Mouse (Mus musculus): ENCODE measurements around the gene Srd5a3. TPM values are rescaled to one million over a fixed set of nuclear protein-coding genes. Genes with fewer than 3 reads are reported as not detected.

Srd5a3 gene
- total RNA-seq, 2 experiments from 2014 or later = 16.8 to 18.8 TPM

DNA sequence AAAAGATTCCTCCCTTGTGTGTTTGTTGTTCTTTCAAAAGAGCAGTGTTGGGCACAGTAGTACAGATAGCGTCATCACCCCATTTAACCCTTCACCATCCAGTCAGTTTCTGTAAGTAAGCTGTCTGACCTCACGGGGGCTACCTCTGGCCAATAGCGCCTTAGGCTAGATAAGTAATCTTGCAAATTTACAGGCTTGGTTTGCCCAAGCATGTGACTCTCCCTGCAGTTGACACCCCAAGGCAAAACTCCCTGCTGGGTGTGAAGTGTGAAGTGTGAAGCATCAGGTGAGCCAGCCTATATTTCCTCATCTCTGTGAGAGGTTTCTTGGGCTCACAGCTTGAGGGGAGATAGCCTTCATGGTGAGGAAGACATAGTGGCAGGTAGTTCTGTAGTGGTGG is 20.0 kb downstream of the Srd5a3 start:
- H3K4me3 ChIP-seq = no peak overlapping the region
- no peak overlapping the region for H3K27ac ChIP-seq
- no peak for DNase-seq (ENCODE audit: low spot score in 2 of 2)
- no peak for TF ChIP-seq CTCF (conservative IDR thresholded peaks at IDR 0.05)

DNA sequence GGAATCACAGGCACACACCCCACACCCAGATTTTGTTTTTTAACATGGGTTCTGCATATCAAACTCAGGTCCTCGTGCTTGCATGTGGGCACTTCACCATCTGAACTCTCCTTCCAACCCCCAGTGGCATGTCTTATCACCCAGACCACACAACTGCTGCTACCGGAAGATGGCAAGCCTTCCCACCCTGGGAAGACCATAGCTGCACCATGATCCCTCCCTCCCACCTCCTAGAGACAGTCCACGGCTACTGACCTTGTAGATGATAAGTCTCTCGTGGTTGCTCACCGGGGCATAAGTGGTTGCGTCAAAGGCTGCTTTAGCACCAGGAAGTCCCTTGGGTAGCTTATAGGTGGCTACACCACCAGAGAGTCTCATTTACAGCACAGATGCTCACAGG is 21.4 kb downstream of the Srd5a3 start:
- TF ChIP-seq CTCF (conservative IDR thresholded peaks at IDR 0.05) = no peak

DNA sequence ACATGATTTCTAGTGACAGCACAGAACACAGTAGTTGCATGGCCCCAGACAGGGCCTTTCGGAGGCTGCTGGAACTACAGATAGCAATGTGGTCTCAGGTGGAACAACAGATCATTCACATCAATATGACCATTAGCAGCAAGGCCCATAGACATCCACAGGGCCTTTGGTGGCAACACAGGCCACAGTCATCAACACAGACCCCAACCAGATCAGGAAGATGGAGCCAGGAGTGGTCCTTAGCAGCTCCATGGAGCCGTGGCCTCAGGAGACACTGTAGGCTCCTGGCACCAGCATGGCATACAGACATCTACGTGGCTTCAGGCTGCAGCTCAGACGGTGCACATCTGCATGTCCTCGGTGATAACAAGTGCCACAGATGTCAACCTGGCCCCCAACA is 22.9 kb downstream of the Srd5a3 start:
- Histone ChIP-seq H3K27ac (no peak overlapping the region), H3K4me3 (no peak overlapping the region)
- DNase-seq (ENCODE audit: low spot score in 2 of 2) = no peak
- TF ChIP-seq CTCF (conservative IDR thresholded peaks at IDR 0.05) = no peak

More for the DNA sequence above, 21.4 kb downstream of the Srd5a3 start:
- DNase-seq (ENCODE audit: low spot score in 2 of 2) = no peak
- H3K4me3 ChIP-seq = no peak overlapping the region
- H3K27ac ChIP-seq = no peak overlapping the region

DNA sequence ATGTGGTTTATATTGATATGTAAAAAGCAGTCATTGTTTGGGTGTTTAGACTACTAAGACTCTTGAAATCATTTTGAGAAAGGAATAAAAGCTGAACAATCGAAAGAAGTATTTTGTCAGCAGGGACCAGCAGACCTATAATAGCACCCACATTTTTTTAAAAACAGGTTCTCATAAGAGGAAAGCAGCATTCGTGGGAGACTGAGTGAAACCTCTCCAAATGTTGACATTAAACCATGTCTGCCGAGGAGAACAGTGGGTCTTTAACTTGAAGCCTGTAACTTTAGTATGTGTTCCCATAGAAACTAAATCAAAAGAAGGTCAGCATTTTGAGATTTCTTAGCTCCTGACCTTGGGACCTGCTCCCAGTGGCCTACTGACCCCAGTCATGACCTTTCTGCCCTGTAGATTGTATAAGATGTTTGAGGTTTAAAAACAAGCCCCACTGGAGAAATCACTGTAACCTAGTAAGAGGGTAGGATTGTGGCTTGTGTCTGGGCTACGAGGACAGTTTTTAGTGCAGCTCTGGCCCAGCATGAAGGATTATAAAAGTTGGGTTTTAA is 23.8 kb downstream of the Srd5a3 start:
- DNase-seq (ENCODE audit: low spot score in 2 of 2) = no peak
- H3K4me3 ChIP-seq = no peak overlapping the region
- TF ChIP-seq CTCF (conservative IDR thresholded peaks at IDR 0.05) = no peak
- no peak overlapping the region for H3K27ac ChIP-seq

DNA sequence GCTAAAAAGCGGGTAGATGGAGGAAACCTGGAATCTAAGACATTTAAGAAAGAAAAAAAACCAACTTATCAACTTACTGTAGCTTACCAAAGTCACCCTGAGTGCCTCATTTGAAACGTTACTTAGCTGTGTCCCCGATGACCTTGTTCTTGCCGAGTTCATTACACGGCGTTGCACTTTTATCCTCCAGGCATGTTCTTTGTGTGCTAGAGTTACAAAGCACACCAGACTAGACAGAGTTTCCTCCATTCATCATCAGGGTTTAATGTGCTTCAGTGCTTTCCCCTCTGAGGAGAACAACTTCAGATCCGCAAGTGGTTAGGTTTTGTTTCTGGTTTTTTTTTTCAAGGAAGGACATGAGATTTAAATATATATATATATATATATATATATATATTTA is 24.8 kb downstream of the Srd5a3 start:
- Histone ChIP-seq H3K27ac (no peak overlapping the region), H3K4me3 (no peak overlapping the region)
- DNase-seq (ENCODE audit: low spot score in 2 of 2) = no peak
- no peak for TF ChIP-seq CTCF (conservative IDR thresholded peaks at IDR 0.05)

DNA sequence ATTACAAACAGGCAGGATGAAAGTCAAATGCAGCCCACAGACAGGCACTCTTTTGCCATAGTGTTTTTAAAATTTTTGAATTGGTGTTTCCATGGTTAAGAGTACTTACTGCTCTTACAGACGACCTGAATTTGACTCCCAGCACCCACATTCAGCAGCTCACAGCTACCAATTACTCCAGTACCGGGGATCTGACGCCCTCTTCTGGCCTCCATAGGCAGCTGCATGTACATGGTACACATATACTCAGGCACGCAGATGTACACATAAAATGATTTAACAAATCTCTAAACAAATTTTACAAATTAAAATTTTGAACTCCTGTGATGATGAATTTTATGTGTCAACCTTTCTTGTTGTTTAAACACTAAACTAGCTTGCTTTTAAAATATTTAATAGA is 30.5 kb downstream of the Srd5a3 start:
- TF ChIP-seq CTCF (conservative IDR thresholded peaks at IDR 0.05) = peak; percentile 32; the same call in 1 of the 2 replicates
- Histone ChIP-seq H3K4me3 (no peak overlapping the region), H3K27ac (no peak overlapping the region)
- DNase-seq (ENCODE audit: low spot score in 2 of 2) = no peak

DNA sequence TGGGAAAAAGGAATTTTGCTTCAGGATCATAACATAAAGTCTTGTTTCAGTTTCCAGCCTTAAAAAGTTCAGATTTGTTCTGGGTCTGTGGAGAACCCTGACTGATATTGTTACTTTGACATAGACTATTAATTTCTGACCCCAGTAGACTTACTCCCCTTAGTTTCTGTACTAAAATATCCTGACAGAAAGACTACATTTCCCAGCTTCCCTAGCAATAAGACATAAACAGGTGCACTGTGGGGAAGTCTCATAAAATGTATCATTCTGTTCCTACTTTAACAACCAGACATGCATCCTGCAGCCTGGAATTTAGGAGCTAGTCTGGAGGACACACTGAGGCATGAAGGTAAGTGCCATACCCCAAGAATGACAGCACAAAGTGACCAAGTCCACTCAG is 31.0 kb downstream of the Srd5a3 start:
- DNase-seq (ENCODE audit: low spot score in 2 of 2) = no peak
- H3K27ac ChIP-seq = no peak overlapping the region
- H3K4me3 ChIP-seq = no peak overlapping the region
- no peak for TF ChIP-seq CTCF (conservative IDR thresholded peaks at IDR 0.05)

DNA sequence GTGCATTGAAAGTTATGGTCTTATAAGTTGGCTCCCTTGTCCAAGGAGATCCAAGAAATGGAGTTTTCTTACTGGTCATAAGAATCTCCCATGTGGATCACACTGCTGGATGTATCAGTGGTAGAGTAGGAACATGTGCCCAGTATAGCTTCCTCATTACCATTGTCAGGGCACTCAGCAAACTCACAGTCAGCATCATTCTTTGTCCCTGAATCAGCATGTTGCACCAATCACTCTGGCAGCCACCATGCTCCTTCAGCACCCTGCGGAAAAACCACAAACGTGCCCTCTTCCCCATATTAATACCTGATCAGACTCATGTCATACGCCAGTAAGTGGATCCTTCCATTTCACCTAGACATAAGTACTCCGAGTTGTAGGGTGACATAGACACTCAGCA is 35.0 kb downstream of the Srd5a3 start:
- H3K27ac ChIP-seq = no peak overlapping the region
- DNase-seq (ENCODE audit: low spot score in 2 of 2) = no peak
- TF ChIP-seq CTCF (conservative IDR thresholded peaks at IDR 0.05) = no peak
- H3K4me3 ChIP-seq = no peak overlapping the region

DNA sequence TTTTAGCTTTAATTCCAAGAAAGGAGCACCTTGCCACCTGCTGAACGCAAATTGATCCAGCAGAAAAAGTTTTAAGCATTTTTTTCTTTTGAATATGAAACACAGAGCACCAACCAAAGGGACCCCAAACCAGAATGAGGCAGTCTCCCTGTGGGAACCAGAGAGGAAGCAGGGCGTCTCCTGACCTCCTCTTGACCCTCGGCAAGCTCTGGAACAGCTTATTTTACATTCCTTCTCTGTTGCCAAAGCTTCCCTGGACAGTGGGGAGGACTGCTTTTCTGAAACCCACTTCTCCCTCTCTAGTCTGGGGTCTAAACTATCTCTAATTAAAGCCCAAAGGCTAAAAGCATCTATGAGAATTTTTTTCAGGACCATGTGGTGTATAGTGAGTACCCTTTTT is 36.3 kb downstream of the Srd5a3 start:
- Histone ChIP-seq H3K27ac (no peak overlapping the region), H3K4me3 (no peak overlapping the region)
- no peak for TF ChIP-seq CTCF (conservative IDR thresholded peaks at IDR 0.05)
- no peak for DNase-seq (ENCODE audit: low spot score in 2 of 2)

DNA sequence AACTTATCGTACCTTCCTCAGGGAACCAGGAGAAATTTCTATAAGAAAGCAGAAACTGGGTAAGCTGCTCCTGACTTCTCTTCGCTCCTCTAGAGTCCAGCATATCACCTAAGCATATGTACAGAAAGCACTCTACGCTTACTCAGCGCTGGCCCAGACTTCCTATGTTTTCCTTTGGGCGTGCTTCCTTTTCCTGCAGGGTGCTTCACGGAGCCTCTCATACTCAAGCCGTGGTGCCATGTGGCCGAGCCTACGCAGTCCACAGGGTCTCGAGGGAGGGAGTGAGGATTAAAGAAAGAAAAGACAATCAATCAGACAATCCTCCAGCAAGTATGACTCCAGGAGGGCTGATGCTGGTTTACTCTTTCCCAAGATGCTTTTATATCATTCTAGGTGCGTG is 36.8 kb downstream of the Srd5a3 start:
- no peak overlapping the region for H3K27ac ChIP-seq
- H3K4me3 ChIP-seq = no peak overlapping the region
- DNase-seq (ENCODE audit: low spot score in 2 of 2) = no peak
- TF ChIP-seq CTCF (conservative IDR thresholded peaks at IDR 0.05) = no peak

DNA sequence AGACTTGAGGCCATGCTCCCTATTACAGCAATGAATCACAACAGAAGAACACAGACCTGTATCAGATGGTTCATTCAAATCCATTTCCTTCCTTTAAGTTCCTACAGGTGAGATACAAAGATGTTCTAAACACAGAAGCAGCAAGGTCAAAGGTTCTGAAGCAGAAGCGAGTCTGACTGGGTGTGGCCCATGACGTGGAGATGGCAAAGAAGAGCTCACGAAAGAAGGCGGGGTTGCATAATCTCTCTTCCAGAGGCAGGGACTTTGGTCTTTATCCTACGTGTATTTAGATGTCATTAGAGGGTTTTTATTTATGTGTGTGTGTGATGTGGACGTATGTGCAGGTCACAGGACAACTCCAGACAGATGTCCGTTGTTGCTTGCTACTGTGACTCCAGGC is 37.6 kb downstream of the Srd5a3 start:
- no peak for DNase-seq (ENCODE audit: low spot score in 2 of 2)
- H3K4me3 ChIP-seq = no peak overlapping the region
- no peak for TF ChIP-seq CTCF (conservative IDR thresholded peaks at IDR 0.05)
- no peak overlapping the region for H3K27ac ChIP-seq

DNA sequence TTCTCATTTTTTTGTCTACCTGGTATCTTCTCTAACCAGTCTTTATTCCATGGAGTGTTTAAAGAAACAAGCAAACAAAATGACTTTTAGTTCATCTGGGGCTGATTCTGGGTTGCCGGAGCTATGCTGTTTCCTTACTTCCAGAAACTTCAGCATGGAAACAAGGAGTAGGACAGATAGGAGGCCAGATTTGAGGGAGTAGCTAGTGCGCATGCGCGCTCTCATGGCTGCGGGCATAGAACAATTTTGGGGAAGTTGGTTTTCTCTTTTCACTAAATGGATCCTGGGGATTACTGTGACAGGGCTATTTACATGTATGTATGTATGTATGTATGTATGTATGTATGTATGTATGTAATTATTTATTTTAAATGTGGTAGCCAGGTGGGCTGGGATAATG is 39.1 kb downstream of the Srd5a3 start:
- TF ChIP-seq CTCF (conservative IDR thresholded peaks at IDR 0.05) = no peak

DNA sequence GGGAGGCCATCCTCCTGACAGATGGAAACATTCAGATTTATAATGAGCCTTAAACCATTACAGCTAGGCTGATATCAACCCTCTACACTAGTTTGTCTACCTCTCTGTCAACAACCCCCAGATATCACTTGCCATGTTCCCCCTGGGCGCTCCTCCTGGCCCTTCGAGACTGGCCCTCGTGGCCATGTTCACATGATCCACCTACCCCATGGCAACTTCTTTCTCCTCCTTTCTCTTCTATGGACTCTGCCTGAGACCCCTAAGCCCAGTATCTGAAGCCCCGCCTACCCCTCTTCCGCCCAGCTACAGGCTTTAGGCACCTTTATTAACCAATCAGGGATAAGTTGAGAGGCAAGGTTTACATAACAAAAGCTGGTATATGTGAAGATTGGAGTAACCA is 39.7 kb downstream of the Srd5a3 start:
- H3K27ac ChIP-seq = no peak overlapping the region
- H3K4me3 ChIP-seq = no peak overlapping the region
- no peak for DNase-seq (ENCODE audit: low spot score in 2 of 2)
- no peak for TF ChIP-seq CTCF (conservative IDR thresholded peaks at IDR 0.05)

More for the DNA sequence above, 39.1 kb downstream of the Srd5a3 start:
- no peak overlapping the region for H3K27ac ChIP-seq
- no peak overlapping the region for H3K4me3 ChIP-seq
- no peak for DNase-seq (ENCODE audit: low spot score in 2 of 2)

DNA sequence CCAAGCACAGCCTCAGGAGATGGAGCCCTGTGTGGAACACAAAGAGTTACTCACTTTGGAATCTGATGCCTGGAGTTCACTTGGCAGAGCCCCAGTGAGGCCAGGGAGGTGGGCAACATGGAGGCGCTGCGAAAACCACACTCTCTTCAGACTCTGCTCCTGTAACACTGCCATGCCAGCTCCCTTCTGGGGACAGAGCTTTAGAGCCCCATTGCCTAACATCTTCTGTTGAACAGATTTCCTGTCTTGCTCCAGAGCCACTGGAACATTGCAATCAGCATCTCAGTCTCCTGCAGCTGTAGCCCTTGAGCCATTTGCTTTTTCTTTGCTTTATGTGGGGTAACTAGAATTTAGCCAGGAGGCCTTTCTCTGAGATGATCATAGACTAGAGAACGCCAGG is 42.3 kb downstream of the Srd5a3 start:
- Histone ChIP-seq H3K27ac (no peak overlapping the region), H3K4me3 (no peak overlapping the region)
- no peak for TF ChIP-seq CTCF (conservative IDR thresholded peaks at IDR 0.05)
- no peak for DNase-seq (ENCODE audit: low spot score in 2 of 2)

Data from layer of hippocampus, adult 2 months (tissue).